Mouse (Mus musculus) kidney, postnatal 0 days (tissue): ENCODE measurements around the gene Rad54l2. TPM values are rescaled to one million over a fixed set of nuclear protein-coding genes. Genes with fewer than 3 reads are reported as not detected.

Experiments used
- ATAC-seq: fragments of 200-750 bp; cut with Nextera tagmentation; replicated peaks from 2 replicates; pipeline ENCODE4 v1.8.0; 2017; ENCODE audit warnings: low read depth, moderate number of reproducible peaks, moderate TSS enrichment, moderate library complexity; ENCODE audit not compliant: low FRiP score
- DNase-seq: peaks from one replicate; pipeline ENCODE4 v3.0.0-alpha.2; 2016; ENCODE audit warnings: low spot score
- H3K27ac ChIP-seq: fragments of 300-500 bp; sonication (generic); 2 replicates; pipeline ENCODE4 v1.5.1; 2014; ENCODE audit warnings: mild to moderate bottlenecking
- H3K27me3 ChIP-seq: fragments of 300-500 bp; sonication (generic); 2 replicates; pipeline ENCODE4 v1.6.1; 2014; ENCODE audit warnings: low read length, mixed read lengths; ENCODE audit not compliant: insufficient read depth
- H3K36me3 ChIP-seq: fragments of 300-500 bp; sonication (generic); 2 replicates; pipeline ENCODE4 v1.6.1; 2014; ENCODE audit warnings: low read length, mixed read lengths; ENCODE audit not compliant: insufficient read depth
- H3K4me1 ChIP-seq: fragments of 300-500 bp; sonication (generic); replicated peaks from 2 replicates; pipeline ENCODE4 v1.6.1; 2014; ENCODE audit warnings: antibody characterized with exemption, low read length, mixed read lengths; ENCODE audit not compliant: insufficient read depth
- H3K4me2 ChIP-seq: fragments of 300-500 bp; sonication (generic); 2 replicates; pipeline ENCODE4 v1.6.1; 2014; ENCODE audit warnings: mild to moderate bottlenecking, low read length, moderate library complexity, mixed read lengths
- H3K4me3 ChIP-seq: fragments of 300-500 bp; sonication (generic); replicated peaks from 2 replicates; pipeline ENCODE4 v1.5.1; 2014; ENCODE audit warnings: low read depth, low read length
- H3K9ac ChIP-seq: fragments of 300-500 bp; sonication (generic); 2 replicates; pipeline ENCODE4 v1.6.1; 2014; ENCODE audit warnings: low read depth, low read length
- H3K9me3 ChIP-seq: fragments of 300-500 bp; sonication (generic); replicated peaks from 2 replicates; pipeline ENCODE4 v1.6.1; 2016; ENCODE audit warnings: low read length, inconsistent platforms, mixed read lengths
- CTCF ChIP-seq: IDR thresholded peaks from 2 replicates; pipeline ENCODE4 v1.5.1; 2016; ENCODE audit warnings: antibody characterized with exemption, low read depth, mild to moderate bottlenecking, moderate library complexity
- WGBS: fragments of 180-500 bp; shearing (Covaris S2); extraction: QIAGEN DNeasy Blood & Tissue Kit; methylation state at CpG from one replicate; pipeline ENCODE4 v1.1.7; 2014; 5-methylcytosine and 5-hydroxymethylcytosine counted together
- polyA plus RNA-seq: library from polyadenylated mRNA; unstranded; fragments of >200 nt; fragmentation: Nextera tagmentation; extraction: Ambion mirVana; gene quantifications from 2 replicates; pipeline ENCODE4 v1.2.1, GENCODE M21; 2015

Gene Rad54l2
- polyA plus RNA-seq, 1 experiment from 2014 or later, result 2.7 TPM

- H3K27me3 ChIP-seq, result no peaks in the 10 kb centered on the region
- H3K9ac ChIP-seq, result no peak overlapping the region
- no peaks in the 10 kb centered on the region for H3K9me3 ChIP-seq
- TF ChIP-seq CTCF, result no peak
- no peak for DNase-seq
- no peaks in the 10 kb centered on the region for H3K36me3 ChIP-seq
- WGBS, result 96% methylated on average over 2 of the region's 2 CpGs
- no peaks in the 10 kb centered on the region for H3K4me1 ChIP-seq
- H3K4me3 ChIP-seq, result no peak overlapping the region
- no peak overlapping the region for H3K4me2 ChIP-seq
- H3K27ac ChIP-seq, result no peak overlapping the region
- no peak for ATAC-seq
These were observed 50.6 kb downstream of the Rad54l2 start for GRCm38 (mm10) chr9:106738199-106738985.

GRCm38 (mm10) chr9:106733690-106734089 lies 55.3 kb downstream of the Rad54l2 start:
- no peak for ATAC-seq
- no peaks in the 10 kb centered on the region for H3K4me1 ChIP-seq
- H3K4me3 ChIP-seq, result no peak overlapping the region
- no peak overlapping the region for H3K4me2 ChIP-seq
- TF ChIP-seq CTCF, result no peak
- H3K9ac ChIP-seq, result no peak overlapping the region
- no peaks in the 10 kb centered on the region for H3K9me3 ChIP-seq
- WGBS, result 60% methylated on average over 2 of the region's 2 CpGs
- no peak for DNase-seq
- H3K27ac ChIP-seq, result no peak overlapping the region
- no peaks in the 10 kb centered on the region for H3K36me3 ChIP-seq
- H3K27me3 ChIP-seq, result no peaks in the 10 kb centered on the region

GRCm38 (mm10) chr9:106729416-106729815 lies 59.6 kb downstream of the Rad54l2 start:
- no peak for DNase-seq
- H3K4me1 ChIP-seq, result no peaks in the 10 kb centered on the region

GRCm38 (mm10) chr9:106726891-106727290 lies 62.1 kb downstream of the Rad54l2 start:
- Histone ChIP-seq H3K36me3 (no peaks in the 10 kb centered on the region), H3K4me1 (no peaks in the 10 kb centered on the region), H3K27ac (no peak overlapping the region), H3K9me3 (no peaks in the 10 kb centered on the region), H3K9ac (no peak overlapping the region), H3K4me2 (no peak overlapping the region), H3K4me3 (no peak overlapping the region), H3K27me3 (no peaks in the 10 kb centered on the region)
- no peak for TF ChIP-seq CTCF
- WGBS, result 92% methylated on average over 1 of the region's 1 CpGs
- DNase-seq, result no peak
- no peak for ATAC-seq

More at GRCm38 (mm10) chr9:106729416-106729815, 59.6 kb downstream of the Rad54l2 start:
- no peak for TF ChIP-seq CTCF
- Histone ChIP-seq H3K4me2 (no peak overlapping the region), H3K4me3 (no peak overlapping the region), H3K9me3 (no peaks in the 10 kb centered on the region), H3K27ac (no peak overlapping the region), H3K36me3 (no peaks in the 10 kb centered on the region), H3K9ac (no peak overlapping the region), H3K27me3 (no peaks in the 10 kb centered on the region)
- 93% methylated on average over 2 of the region's 2 CpGs for whole genome bisulfite sequencing
- ATAC-seq, result no peak

GRCm38 (mm10) chr9:106725435-106725834 lies 63.6 kb downstream of the Rad54l2 start:
- WGBS, result 98% methylated on average over 2 of the region's 2 CpGs
- Histone ChIP-seq H3K9me3 (no peaks in the 10 kb centered on the region), H3K27me3 (no peaks in the 10 kb centered on the region), H3K36me3 (0 out of 2 replicates have a peak, but pooled peaks cover under 1% of the 10 kb centered on the region), H3K4me3 (no peak overlapping the region), H3K4me1 (no peaks in the 10 kb centered on the region), H3K9ac (no peak overlapping the region), H3K27ac (no peak overlapping the region), H3K4me2 (no peak overlapping the region)
- ATAC-seq (no peak), DNase-seq (no peak)
- TF ChIP-seq CTCF, result no peak

- 84% methylated on average over 1 of the region's 1 CpGs for WGBS
- Histone ChIP-seq H3K27me3 (no peaks in the 10 kb centered on the region), H3K9me3 (no peaks in the 10 kb centered on the region), H3K4me3 (no peak overlapping the region), H3K9ac (no peak overlapping the region), H3K4me1 (no peaks in the 10 kb centered on the region), H3K36me3 (peaks cover 6% of the 10 kb centered on the region; the same call in 1 of the 2 replicates), H3K27ac (no peak overlapping the region), H3K4me2 (no peak overlapping the region)
- no peak for TF ChIP-seq CTCF
- ATAC-seq (no peak), DNase-seq (no peak)
These were observed 64.1 kb downstream of the Rad54l2 start for GRCm38 (mm10) chr9:106724864-106725263.
